Mouse (Mus musculus): ENCODE measurements around the gene Ap4b1. TPM values are rescaled to one million over a fixed set of nuclear protein-coding genes. Genes with fewer than 3 reads are reported as not detected.
A peak's percentile ranks its signal among the peaks of the same experiment; 100 is the strongest.
"Not testable (repeated sequence)": the region's sequence is repeated elsewhere in the genome, so short reads cannot be mapped to it uniquely, and the experiment has no call there.

The Ap4b1 gene
- polyA plus RNA-seq, 1 experiment = 12.1 TPM

GRCm38 (mm10) chr3:103780271-103780670 is 29.0 kb upstream of the Ap4b1 start:
- peaks cover 39% of the 10 kb centered on the region for H3K4me1 ChIP-seq (ENCODE audit: control insufficient read depth, insufficient read depth, low read length)
- WGBS = 73% methylated on average over 3 of the region's 3 CpGs
- H3K4me3 ChIP-seq (replicated peaks; ENCODE audit: extremely low read depth, low read depth, low read length) = no peak overlapping the region
- no peak for TF ChIP-seq CTCF (IDR thresholded peaks at IDR 0.05; ENCODE audit: insufficient read depth, low read length)
- TF ChIP-seq POLR2A (IDR thresholded peaks at IDR 0.05; ENCODE audit: borderline replicate concordance, extremely low read depth, low read depth, low read length) = no peak
- no peak for DNase-seq

GRCm38 (mm10) chr3:103780777-103781176 is 28.5 kb upstream of the Ap4b1 start:
- peaks cover 39% of the 10 kb centered on the region for H3K4me1 ChIP-seq (ENCODE audit: control insufficient read depth, insufficient read depth, low read length)
- WGBS = 41% methylated on average over 5 of the region's 5 CpGs
- no peak for DNase-seq
- H3K4me3 ChIP-seq (replicated peaks; ENCODE audit: extremely low read depth, low read depth, low read length) = no peak overlapping the region
- TF ChIP-seq POLR2A (IDR thresholded peaks at IDR 0.05; ENCODE audit: borderline replicate concordance, extremely low read depth, low read depth, low read length) (no peak), CTCF (IDR thresholded peaks at IDR 0.05; ENCODE audit: insufficient read depth, low read length) (no peak)

GRCm38 (mm10) chr3:103782844-103783609 is 26.3 kb upstream of the Ap4b1 start:
- H3K4me3 ChIP-seq (replicated peaks; ENCODE audit: extremely low read depth, low read depth, low read length) = no peak overlapping the region
- H3K4me1 ChIP-seq (ENCODE audit: control insufficient read depth, insufficient read depth, low read length) = peaks cover 47% of the 10 kb centered on the region
- DNase-seq = no peak
- no peak for TF ChIP-seq CTCF (IDR thresholded peaks at IDR 0.05; ENCODE audit: insufficient read depth, low read length)
- no peak for TF ChIP-seq POLR2A (IDR thresholded peaks at IDR 0.05; ENCODE audit: borderline replicate concordance, extremely low read depth, low read depth, low read length)
- WGBS = 67% methylated on average over 4 of the region's 4 CpGs

GRCm38 (mm10) chr3:103787225-103787624 is 22.1 kb upstream of the Ap4b1 start:
- no peak for DNase-seq
- WGBS = 35% methylated on average over 7 of the region's 7 CpGs
- H3K4me1 ChIP-seq (ENCODE audit: control insufficient read depth, insufficient read depth, low read length) = peaks cover 29% of the 10 kb centered on the region
- TF ChIP-seq CTCF (IDR thresholded peaks at IDR 0.05; ENCODE audit: insufficient read depth, low read length) (no peak), POLR2A (IDR thresholded peaks at IDR 0.05; ENCODE audit: borderline replicate concordance, extremely low read depth, low read depth, low read length) (no peak)
- H3K4me3 ChIP-seq (replicated peaks; ENCODE audit: extremely low read depth, low read depth, low read length) = no peak overlapping the region

GRCm38 (mm10) chr3:103789096-103789495 is 20.2 kb upstream of the Ap4b1 start:
- 39% methylated on average over 7 of the region's 7 CpGs for WGBS
- DNase-seq = no peak
- Histone ChIP-seq H3K4me1 (ENCODE audit: control insufficient read depth, insufficient read depth, low read length) (peaks cover 17% of the 10 kb centered on the region), H3K4me3 (replicated peaks; ENCODE audit: extremely low read depth, low read depth, low read length) (peak overlapping the region; percentile 46)
- TF ChIP-seq CTCF (IDR thresholded peaks at IDR 0.05; ENCODE audit: insufficient read depth, low read length) = no peak
- no peak for TF ChIP-seq POLR2A (IDR thresholded peaks at IDR 0.05; ENCODE audit: borderline replicate concordance, extremely low read depth, low read depth, low read length)

- TF ChIP-seq CTCF (IDR thresholded peaks at IDR 0.05; ENCODE audit: insufficient read depth, low read length) (no peak), POLR2A (IDR thresholded peaks at IDR 0.05; ENCODE audit: borderline replicate concordance, extremely low read depth, low read depth, low read length) (no peak)
- under 1% methylated on average over 14 of the region's 14 CpGs for WGBS
- Histone ChIP-seq H3K4me1 (ENCODE audit: control insufficient read depth, insufficient read depth, low read length) (peaks cover 14% of the 10 kb centered on the region), H3K4me3 (replicated peaks; ENCODE audit: extremely low read depth, low read depth, low read length) (peak overlapping the region; percentile 98)
- no peak for DNase-seq
Observed at GRCm38 (mm10) chr3:103789891-103790345, 19.4 kb upstream of the Ap4b1 start.

- peaks cover 14% of the 10 kb centered on the region for H3K4me1 ChIP-seq (ENCODE audit: control insufficient read depth, insufficient read depth, low read length)
- 1% methylated on average over 60 of the region's 61 CpGs for WGBS
- peak overlapping the region; percentile 98 for H3K4me3 ChIP-seq (replicated peaks; ENCODE audit: extremely low read depth, low read depth, low read length)
- TF ChIP-seq POLR2A (IDR thresholded peaks at IDR 0.05; ENCODE audit: borderline replicate concordance, extremely low read depth, low read depth, low read length) = no peak
- no peak for TF ChIP-seq CTCF (IDR thresholded peaks at IDR 0.05; ENCODE audit: insufficient read depth, low read length)
- peak; percentile 64 for DNase-seq
Observed at GRCm38 (mm10) chr3:103790346-103791145, 18.8 kb upstream of the Ap4b1 start.

DNA sequence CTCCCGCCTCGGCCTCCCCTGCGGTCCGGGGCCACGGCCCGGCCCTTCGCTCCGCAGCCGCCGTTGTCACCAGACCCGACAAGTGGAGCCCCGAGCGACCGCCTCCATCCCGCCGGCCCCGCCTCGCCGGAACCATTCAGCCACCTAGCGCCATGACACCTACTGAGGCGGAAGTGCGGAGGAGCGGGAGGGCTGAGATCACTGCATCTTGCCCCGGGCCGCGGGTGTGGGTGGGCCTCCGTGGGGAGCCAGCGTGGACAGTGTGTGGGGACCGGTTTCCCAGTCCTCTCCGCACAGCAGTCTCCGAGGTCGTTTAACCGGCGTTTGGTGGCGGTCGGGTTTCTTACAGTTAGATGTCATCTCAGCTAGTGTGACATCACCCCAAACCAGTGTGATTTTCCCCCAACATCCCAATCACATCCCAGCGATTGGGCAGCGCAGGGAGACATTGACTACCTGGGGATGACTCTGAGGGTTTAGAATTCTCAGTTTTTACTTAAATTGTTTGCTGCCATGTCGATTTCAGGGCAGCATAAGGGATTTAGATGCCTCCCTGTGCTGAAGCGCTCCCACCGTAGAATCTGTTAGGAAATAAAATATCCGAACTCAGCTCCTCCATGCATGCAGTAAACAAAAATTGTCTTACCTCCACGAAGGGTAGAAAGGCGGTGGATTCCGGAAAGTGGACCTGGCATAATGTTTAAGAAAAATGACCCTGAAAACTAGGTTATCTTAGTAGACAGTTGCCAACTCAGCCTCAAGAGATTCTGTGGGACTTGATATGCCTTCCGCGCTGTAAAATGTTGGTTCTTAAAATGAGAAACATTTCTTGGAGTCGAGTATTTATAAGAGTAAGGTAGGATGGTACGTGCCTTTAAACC is 17.9 kb upstream of the Ap4b1 start, which contains the start of gene Hipk1:
Gene Hipk1 (minus strand): TSS at position 334 of the 881 bp plus-strand sequence.
- H3K4me1 ChIP-seq (ENCODE audit: control insufficient read depth, insufficient read depth, low read length) = peaks cover 14% of the 10 kb centered on the region
- TF ChIP-seq CTCF (IDR thresholded peaks at IDR 0.05; ENCODE audit: insufficient read depth, low read length) = no peak
- peak; percentile 92; the same call in 1 of the 2 replicates for TF ChIP-seq POLR2A (IDR thresholded peaks at IDR 0.05; ENCODE audit: borderline replicate concordance, extremely low read depth, low read depth, low read length)
- WGBS = 10% methylated on average over 49 of the region's 49 CpGs
- peak within 1 kb of the TSS; percentile 98 for H3K4me3 ChIP-seq (replicated peaks; ENCODE audit: extremely low read depth, low read depth, low read length)
- DNase-seq = peak; percentile 91

GRCm38 (mm10) chr3:103792111-103792406 is 17.3 kb upstream of the Ap4b1 start:
- not testable (repeated sequence) for H3K4me3 ChIP-seq (replicated peaks; ENCODE audit: extremely low read depth, low read depth, low read length); DNase-seq
- H3K4me1 ChIP-seq (ENCODE audit: control insufficient read depth, insufficient read depth, low read length) = peaks cover 12% of the 10 kb centered on the region
- WGBS = 86% methylated on average over 5 of the region's 5 CpGs

Data from lung, adult 2 months (tissue).